Mouse (Mus musculus) cerebral cortex, adult 2 months (tissue): ENCODE results near the gene Elovl5.

Experiments
- WGBS: fragments of 180-500 bp; shearing (Covaris S2); methylation state at CpG from one replicate; pipeline ENCODE4 v1.1.7; 2018; 5-methylcytosine and 5-hydroxymethylcytosine counted together

Elovl5 gene

GRCm38 (mm10) chr9:77954981-77955380, 37.8 kb downstream of the Elovl5 start:
- WGBS: 58% methylated on average over 3 of the region's 3 CpGs

- WGBS: 80% methylated on average over 2 of the region's 2 CpGs
Measured at GRCm38 (mm10) chr9:77955511-77955910, 38.3 kb downstream of the Elovl5 start.

DNA sequence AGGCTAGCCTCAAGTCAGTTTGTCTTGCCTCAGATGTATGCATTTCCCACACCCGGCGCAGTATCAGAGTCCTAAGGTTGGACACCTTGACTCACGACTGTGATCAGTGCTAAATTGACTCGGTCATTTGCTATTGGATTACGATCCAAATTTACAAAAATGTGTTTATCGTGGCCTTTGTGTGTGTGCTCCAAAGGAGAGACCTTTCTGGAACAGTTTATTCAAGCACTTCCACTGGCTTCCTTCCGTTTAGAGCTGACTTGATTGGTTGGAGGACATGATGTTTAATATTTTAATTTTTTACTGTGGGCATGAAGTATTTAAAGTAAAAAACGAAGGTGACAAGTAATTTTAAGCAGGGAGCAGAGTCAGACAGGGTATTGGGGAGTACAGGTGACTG, 38.8 kb downstream of the Elovl5 start:
- 78% methylated on average over 8 of the region's 8 CpGs for WGBS

DNA sequence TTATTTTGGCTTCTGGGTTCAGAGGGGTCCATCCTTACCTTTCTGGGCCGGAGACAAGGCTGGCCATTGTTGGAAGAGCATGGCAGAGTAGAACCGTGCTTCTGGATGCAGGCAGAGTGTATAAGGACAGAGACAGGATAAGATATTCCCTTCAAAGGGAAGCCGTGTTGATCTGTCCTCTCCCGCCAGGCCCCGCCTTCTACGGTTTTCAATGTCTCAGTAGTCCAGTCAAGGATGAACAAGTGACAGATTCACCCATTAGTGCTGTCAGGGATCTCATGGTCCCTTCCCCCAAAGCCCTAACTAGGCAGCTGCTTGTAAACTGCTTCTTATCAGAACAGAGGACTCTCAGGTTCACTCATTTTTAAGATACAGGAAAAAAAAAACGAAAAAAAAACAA, 41.2 kb downstream of the Elovl5 start:
- 88% methylated on average over 7 of the region's 7 CpGs for WGBS

GRCm38 (mm10) chr9:77959759-77960158, 42.6 kb downstream of the Elovl5 start:
- 95% methylated on average over 12 of the region's 12 CpGs for WGBS

GRCm38 (mm10) chr9:77961350-77961749, 44.2 kb downstream of the Elovl5 start:
- WGBS: 61% methylated on average over 6 of the region's 6 CpGs

- 75% methylated on average over 14 of the region's 14 CpGs for WGBS
Measured at GRCm38 (mm10) chr9:77964084-77964483, 46.9 kb downstream of the Elovl5 start.

GRCm38 (mm10) chr9:77965287-77965686, 48.1 kb downstream of the Elovl5 start:
- 58% methylated on average over 5 of the region's 5 CpGs for WGBS

- WGBS: 68% methylated on average over 6 of the region's 6 CpGs
Measured at GRCm38 (mm10) chr9:77965768-77966552, 48.8 kb downstream of the Elovl5 start.

DNA sequence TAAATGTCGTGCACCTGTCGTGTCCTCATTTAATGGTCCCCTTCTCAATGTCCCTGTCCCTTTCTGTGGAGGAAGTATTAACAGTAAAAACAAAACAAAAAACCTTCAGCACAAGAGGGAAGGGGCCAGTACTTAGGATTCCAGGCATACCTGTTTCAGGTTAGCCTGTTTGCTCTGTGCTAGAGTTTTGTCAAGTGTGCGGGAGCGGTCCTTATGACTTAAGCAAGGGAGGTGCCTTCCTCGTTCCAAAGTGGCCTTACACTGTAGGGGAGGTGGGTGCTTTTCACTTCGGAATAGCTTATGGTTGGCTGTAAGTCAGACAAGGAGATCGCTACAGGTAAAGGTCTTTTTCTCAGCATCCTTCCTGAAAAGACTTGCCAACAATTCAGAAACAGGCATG, 49.7 kb downstream of the Elovl5 start:
- 92% methylated on average over 7 of the region's 7 CpGs for WGBS

- WGBS: 54% methylated on average over 12 of the region's 12 CpGs
Measured at GRCm38 (mm10) chr9:77967584-77968163, 50.5 kb downstream of the Elovl5 start.

GRCm38 (mm10) chr9:77969192-77969953, 52.2 kb downstream of the Elovl5 start:
- WGBS: 93% methylated on average over 6 of the region's 6 CpGs

- 99% methylated on average over 7 of the region's 7 CpGs for WGBS
Measured at GRCm38 (mm10) chr9:77979000-77979399, 61.8 kb downstream of the Elovl5 start.

DNA sequence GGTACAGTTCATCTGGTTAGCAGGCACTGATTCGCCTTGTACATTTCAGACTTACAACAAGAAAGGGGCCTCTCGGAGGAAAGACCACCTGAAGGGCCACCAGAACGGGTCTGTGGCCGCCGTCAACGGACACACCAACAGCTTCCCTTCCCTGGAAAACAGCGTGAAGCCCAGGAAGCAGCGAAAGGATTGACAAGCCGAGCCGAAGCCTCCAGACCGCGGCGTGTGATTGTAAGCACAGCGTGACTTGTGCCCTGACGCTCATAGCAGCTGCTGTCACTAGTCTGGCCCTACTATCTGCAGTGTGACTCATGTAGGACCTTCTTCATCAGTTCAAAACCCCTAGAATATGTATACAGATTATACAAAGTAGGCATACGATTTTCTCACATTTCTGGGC, 65.5 kb downstream of the Elovl5 start:
- WGBS: 95% methylated on average over 16 of the region's 16 CpGs

GRCm38 (mm10) chr9:77983521-77983920, 66.4 kb downstream of the Elovl5 start:
- WGBS: 93% methylated on average over 6 of the region's 6 CpGs

GRCm38 (mm10) chr9:77986153-77986795, 69.1 kb downstream of the Elovl5 start:
- 61% methylated on average over 8 of the region's 8 CpGs for WGBS

DNA sequence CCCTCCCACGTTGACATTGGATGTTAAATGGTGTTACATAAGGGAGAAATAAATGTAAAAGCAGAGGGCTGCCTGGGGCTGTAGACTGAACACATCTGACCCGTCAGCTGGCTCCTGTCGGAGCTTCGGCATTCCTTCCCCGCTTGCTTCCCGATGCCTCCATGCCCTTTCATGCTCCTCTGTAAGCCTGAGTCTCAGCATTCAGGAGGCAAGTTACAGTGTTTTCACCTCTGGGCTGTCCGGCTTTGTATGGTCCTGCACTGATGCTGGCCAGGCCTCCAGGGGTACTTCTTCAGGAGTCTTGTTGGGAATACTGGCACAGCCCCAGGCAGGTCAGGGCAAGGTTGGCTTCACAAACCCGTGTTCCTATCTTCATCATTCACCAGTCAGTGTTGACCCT, 72.5 kb downstream of the Elovl5 start:
- 85% methylated on average over 8 of the region's 8 CpGs for WGBS

DNA sequence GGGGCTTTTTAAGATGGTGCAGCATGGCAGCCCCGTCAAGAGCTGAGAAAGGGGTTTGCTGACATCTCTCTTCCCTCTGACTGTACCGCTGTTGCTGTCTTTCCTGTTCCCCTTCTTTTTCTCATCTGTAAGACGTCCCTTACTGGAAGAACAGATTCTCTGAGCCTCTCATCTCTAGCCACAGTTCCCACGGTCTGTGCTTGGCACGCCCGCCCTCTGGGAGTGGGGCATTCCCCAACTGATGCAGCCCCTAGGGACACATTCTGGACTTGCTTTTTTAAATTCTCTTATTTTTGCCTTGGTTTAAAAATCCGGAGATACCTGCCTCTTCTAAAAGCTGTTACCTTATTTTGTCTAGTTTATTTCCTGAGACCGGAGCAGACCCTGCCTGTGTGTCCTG, 73.1 kb downstream of the Elovl5 start:
- WGBS: 78% methylated on average over 8 of the region's 8 CpGs

GRCm38 (mm10) chr9:77991650-77992049, 74.5 kb downstream of the Elovl5 start:
- 49% methylated on average over 4 of the region's 4 CpGs for WGBS

GRCm38 (mm10) chr9:77992276-77992675, 75.1 kb downstream of the Elovl5 start:
- 72% methylated on average over 6 of the region's 6 CpGs for WGBS

GRCm38 (mm10) chr9:77993101-77993500, 75.9 kb downstream of the Elovl5 start:
- WGBS: 87% methylated on average over 1 of the region's 1 CpGs
